Mouse (Mus musculus) brain, embryonic 14.5 days (tissue): ENCODE data around the gene Slc26a3. TPM values are rescaled to one million over a fixed set of nuclear protein-coding genes. Genes with fewer than 3 reads are reported as not detected.

Experiments used
- DNase-seq: peaks from one replicate; pipeline ENCODE4 v3.0.0-alpha.2; 2011; ENCODE audit warnings: low read depth
- CTCF ChIP-seq: fragments of 200-500 bp; IDR thresholded peaks from 2 replicates; pipeline ENCODE4 v1.5.1; 2012; ENCODE audit warnings: inconsistent platforms, mild to moderate bottlenecking, moderate library complexity, borderline replicate concordance; ENCODE audit not compliant: insufficient read depth, insufficient read length; ENCODE audit errors: extremely low read depth
- POLR2A ChIP-seq: fragments of 200-500 bp; IDR thresholded peaks from 2 replicates; pipeline ENCODE4 v1.6.1; 2012; ENCODE audit warnings: mild to moderate bottlenecking, inconsistent platforms, borderline replicate concordance; ENCODE audit not compliant: poor library complexity, insufficient read depth, insufficient read length, severe bottlenecking; ENCODE audit errors: extremely low read depth
- polyA plus RNA-seq: library from polyadenylated mRNA; depleted of rRNA; stranded (reverse); fragments of >200 nt; gene quantifications from 2 replicates; pipeline ENCODE4 v1.2.3, GENCODE M21; 2012; rRNA removed

The Slc26a3 gene
- polyA plus RNA-seq, 1 experiment = 0.10 TPM

GRCm38 (mm10) chr12:31503211-31503610 lies 112.5 kb downstream of the Slc26a3 start:
- no peak for DNase-seq
- TF ChIP-seq CTCF (no peak), POLR2A (no peak)

- peak; percentile 74 for DNase-seq
- TF ChIP-seq CTCF (0 out of 2 replicates have a peak, but pooled peaks have one; percentile 28), POLR2A (no peak)
Observed at GRCm38 (mm10) chr12:31507718-31508364, 117.2 kb downstream of the Slc26a3 start.

GRCm38 (mm10) chr12:31508496-31508895 lies 117.8 kb downstream of the Slc26a3 start:
- TF ChIP-seq POLR2A (no peak), CTCF (no peak)
- no peak for DNase-seq

- TF ChIP-seq CTCF (no peak), POLR2A (no peak)
- DNase-seq = no peak
Observed at GRCm38 (mm10) chr12:31511218-31511617, 120.5 kb downstream of the Slc26a3 start.

- no peak for DNase-seq
- TF ChIP-seq CTCF (no peak), POLR2A (no peak)
Observed at GRCm38 (mm10) chr12:31512634-31513411, 122.2 kb downstream of the Slc26a3 start.

GRCm38 (mm10) chr12:31513724-31514503 lies 123.2 kb downstream of the Slc26a3 start:
- no peak for TF ChIP-seq POLR2A

GRCm38 (mm10) chr12:31520119-31520518 lies 129.4 kb downstream of the Slc26a3 start:
- peak; percentile 71 for DNase-seq
- TF ChIP-seq CTCF (no peak), POLR2A (no peak)

More at GRCm38 (mm10) chr12:31513724-31514503, 123.2 kb downstream of the Slc26a3 start:
- no peak for DNase-seq

- DNase-seq = peak; percentile 44
- no peak for TF ChIP-seq CTCF
- no peak for TF ChIP-seq POLR2A
Observed at GRCm38 (mm10) chr12:31521371-31521770, 130.7 kb downstream of the Slc26a3 start.

Other genes starting within 250 kb of the Slc26a3 start
- gene Gm6993, start 150.1 kb upstream of the Slc26a3 start, polyA plus RNA-seq = not detected in 2 replicates
- 12.3 and 25.7 TPM in 2 replicates for gene Lamb1, start 125.6 kb upstream of the Slc26a3 start, polyA plus RNA-seq
- 58.1 and 62.7 TPM in 2 replicates for gene Dld, start 39.4 kb upstream of the Slc26a3 start, polyA plus RNA-seq
- gene Cbll1, start 108.7 kb downstream of the Slc26a3 start, polyA plus RNA-seq = 12.7 and 19.6 TPM in 2 replicates
- gene Slc26a4, start 169.1 kb downstream of the Slc26a3 start, polyA plus RNA-seq = 0.05 and 0.08 TPM in 2 replicates
- gene Bcap29, start 243.8 kb downstream of the Slc26a3 start, polyA plus RNA-seq = 10.3 and 11.3 TPM in 2 replicates